Mouse (Mus musculus) olfactory bulb, adult 2 months (tissue): ENCODE data around the gene Nt5dc3.

Experiments
- CTCF ChIP-seq: fragments of 200-500 bp; IDR thresholded peaks from 2 replicates; pipeline ENCODE4 v1.5.1; 2012; ENCODE audit warnings: low read depth, mild to moderate bottlenecking, low read length, moderate library complexity; ENCODE audit not compliant: insufficient read depth
- POLR2A ChIP-seq: fragments of 200-500 bp; IDR thresholded peaks from 2 replicates; pipeline ENCODE4 v1.6.1; 2012; ENCODE audit warnings: mild to moderate bottlenecking, low read depth, low read length, moderate library complexity; ENCODE audit not compliant: insufficient read depth

- no peak for TF ChIP-seq CTCF
- TF ChIP-seq POLR2A: no peak
Observed at GRCm38 (mm10) chr10:86735036-86735435, 43.8 kb upstream of the Nt5dc3 start.
